Comparison of ENCODE assay signal across 14 mouse cellular contexts in the genomic region with DNA sequence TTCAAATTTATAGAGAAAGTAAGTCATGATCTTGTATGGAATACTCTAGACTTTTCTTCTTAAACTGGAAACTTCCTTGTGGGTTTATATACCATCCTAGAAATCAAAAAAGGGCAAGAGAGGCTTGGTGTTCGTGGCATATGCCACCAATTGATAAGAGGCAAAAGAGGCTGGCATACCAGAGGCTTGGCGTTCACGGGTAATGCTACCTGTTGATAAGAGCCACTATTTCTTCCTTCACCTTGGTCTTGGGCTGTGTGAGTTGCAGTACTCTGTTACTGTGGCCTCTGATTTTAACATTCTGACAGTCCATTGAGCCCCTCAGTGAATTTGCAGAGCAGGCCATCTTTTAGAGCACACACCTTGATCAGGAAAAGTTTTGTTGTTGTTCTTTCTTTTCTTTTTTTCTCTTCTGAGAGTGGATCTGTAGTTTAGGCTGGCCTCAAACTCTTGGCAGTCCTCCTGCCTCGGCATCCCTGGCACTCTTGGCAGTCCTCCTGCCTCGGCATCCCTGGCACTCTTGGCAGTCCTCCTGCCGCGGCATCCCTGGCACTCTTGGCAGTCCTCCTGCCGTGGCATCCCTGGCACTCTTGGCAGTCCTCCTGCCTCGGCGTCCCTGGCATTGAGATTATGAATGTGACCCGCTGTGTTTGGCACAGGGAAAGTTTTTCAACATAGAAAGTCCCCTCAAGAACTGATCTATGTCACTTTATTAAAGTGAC. TPM values are rescaled to one million over a fixed set of nuclear protein-coding genes. Genes with fewer than 3 reads are reported as not detected.
DNase-seq lines count a peak whose midpoint lies in the region; ATAC-seq and TF ChIP-seq lines count a peak whose summit lies in the region.
"Had no signal": no experiment of that assay in that cellular context is flagged by ENCODE, and none has a peak within 500 bp of the region (broad histone marks: within the 10 kb centered on the region; RNA-seq: fewer than 3 reads in every experiment).

No protein-coding gene starts in this region.

- intact Hi-C loops in left cerebral cortex, adult 2 months (cut with DNase I) = no loop called here

- no peak overlapping the region for H3K4me3 ChIP-seq in limb, embryonic 12.5 days (replicated peaks)
- no peak overlapping the region for H3K4me3 ChIP-seq in limb, embryonic 10.5 days
- H3K4me3 ChIP-seq in liver, embryonic 12.5 days = no peak overlapping the region
- no peak overlapping the region for H3K4me3 ChIP-seq in stomach, embryonic 15.5 days (replicated peaks)
- H3K4me3 ChIP-seq in left cerebral cortex, adult 2 months = no peak overlapping the region
- H3K4me3 ChIP-seq: hindbrain, embryonic 15.5 days; neural tube, embryonic 12.5 days had no signal

- H3K36me3 ChIP-seq in limb, embryonic 12.5 days = peaks cover 88% of the 10 kb centered on the region
- peaks cover 91% of the 10 kb centered on the region for H3K36me3 ChIP-seq in limb, embryonic 10.5 days
- peaks cover 90% of the 10 kb centered on the region for H3K36me3 ChIP-seq in liver, embryonic 12.5 days
- peaks cover 24% of the 10 kb centered on the region for H3K36me3 ChIP-seq in stomach, embryonic 15.5 days

- H3K27ac ChIP-seq in limb, embryonic 12.5 days = peak overlapping the region; percentile 45; the same call in 1 of the 2 replicates
- no peak overlapping the region for H3K27ac ChIP-seq in limb, embryonic 10.5 days
- peak overlapping the region; percentile 85 for H3K27ac ChIP-seq in liver, embryonic 12.5 days
- H3K27ac ChIP-seq in stomach, embryonic 15.5 days = no peak overlapping the region
- H3K27ac ChIP-seq in left cerebral cortex, adult 2 months = no peak overlapping the region
- H3K27ac ChIP-seq: hindbrain, embryonic 15.5 days; neural tube, embryonic 12.5 days had no signal

- peaks cover 12% of the 10 kb centered on the region for H3K4me1 ChIP-seq in limb, embryonic 12.5 days (replicated peaks)
- H3K4me1 ChIP-seq in limb, embryonic 10.5 days = no peaks in the 10 kb centered on the region
- peaks cover 39% of the 10 kb centered on the region for H3K4me1 ChIP-seq in liver, embryonic 12.5 days
- H3K4me1 ChIP-seq in stomach, embryonic 15.5 days = no peaks in the 10 kb centered on the region
- H3K4me1 ChIP-seq: hindbrain, embryonic 15.5 days; neural tube, embryonic 12.5 days had no signal

- no peak overlapping the region for H3K4me2 ChIP-seq in limb, embryonic 12.5 days
- peak overlapping the region; percentile 58 for H3K4me2 ChIP-seq in liver, embryonic 12.5 days
- no peak overlapping the region for H3K4me2 ChIP-seq in stomach, embryonic 15.5 days
- H3K4me2 ChIP-seq: hindbrain, embryonic 15.5 days; neural tube, embryonic 12.5 days had no signal

- H3K27me3 ChIP-seq in limb, embryonic 12.5 days = no peaks in the 10 kb centered on the region
- H3K27me3 ChIP-seq in limb, embryonic 10.5 days (ENCODE audit: low read depth, poor library complexity, severe bottlenecking) = no peaks in the 10 kb centered on the region
- no peaks in the 10 kb centered on the region for H3K27me3 ChIP-seq in liver, embryonic 12.5 days (replicated peaks)
- H3K27me3 ChIP-seq in stomach, embryonic 15.5 days (replicated peaks) = no peaks in the 10 kb centered on the region
- H3K27me3 ChIP-seq: hindbrain, embryonic 15.5 days; neural tube, embryonic 12.5 days had no signal

- TF ChIP-seq CTCF in left cerebral cortex, adult 2 months (IDR thresholded peaks at IDR 0.05) = no peak

- no peaks in the 10 kb centered on the region for H3K9me3 ChIP-seq in limb, embryonic 12.5 days
- no peaks in the 10 kb centered on the region for H3K9me3 ChIP-seq in limb, embryonic 10.5 days (replicated peaks)
- H3K9me3 ChIP-seq in liver, embryonic 12.5 days (replicated peaks) = no peaks in the 10 kb centered on the region
- H3K9me3 ChIP-seq in stomach, embryonic 15.5 days = no peaks in the 10 kb centered on the region
- H3K9me3 ChIP-seq: hindbrain, embryonic 15.5 days; neural tube, embryonic 12.5 days had no signal

- H3K9ac ChIP-seq in limb, embryonic 12.5 days (replicated peaks) = no peak overlapping the region
- peak overlapping the region; percentile 48; the same call in 1 of the 2 replicates for H3K9ac ChIP-seq in liver, embryonic 12.5 days
- no peak overlapping the region for H3K9ac ChIP-seq in stomach, embryonic 15.5 days
- H3K9ac ChIP-seq: hindbrain, embryonic 15.5 days; neural tube, embryonic 12.5 days had no signal

- no peak for ATAC-seq in limb, embryonic 12.5 days (ENCODE audit: insufficient number of reproducible peaks, insufficient read depth, low FRiP score, low TSS enrichment, low read depth)
- ATAC-seq in liver, embryonic 12.5 days = peak; percentile 98
- peak; percentile 92; the same call in 1 of the 2 replicates for ATAC-seq in stomach, embryonic 15.5 days (ENCODE audit: insufficient read depth, low FRiP score, low read depth)
- ATAC-seq: midbrain, embryonic 16.5 days had no signal

- no peak for DNase-seq in limb, embryonic 10.5 days (ENCODE audit: low spot score)
- DNase-seq in cerebellum, postnatal 36 days = peak; percentile 26 to 33
- no peak for DNase-seq in left cerebral cortex, adult 2 months (ENCODE audit: extremely low spot score in 1 of 2, low spot score in 2 of 2)
- no peak for DNase-seq in lung, postnatal 25 days (ENCODE audit: low spot score)
- DNase-seq: layer of hippocampus, adult 9-11 months; left cerebral cortex, postnatal 4 days; lung, postnatal 14 days; thymus, postnatal 4 days had no signal

- WGBS in limb, embryonic 12.5 days = 93% methylated on average over 11 of the region's 11 CpGs
- 96% methylated on average over 11 of the region's 11 CpGs for WGBS in limb, embryonic 10.5 days
- 73% methylated on average over 11 of the region's 11 CpGs for WGBS in liver, embryonic 12.5 days (ENCODE audit: insufficient replicate concordance)
- 88% methylated on average over 11 of the region's 11 CpGs for WGBS in stomach, embryonic 15.5 days

RNA-seq across cellular contexts. Expression of a gene that starts 19.7 kb away (rescaled TPM):
- 18.1 and 19.6 TPM in 2 replicates for polyA plus RNA-seq in limb, embryonic 12.5 days (2016; fragmentation: Nextera tagmentation; extraction: Ambion mirVana)
- 10.6 and 15.2 TPM in 2 replicates for polyA plus RNA-seq in limb, embryonic 10.5 days (2016; fragmentation: Nextera tagmentation; extraction: Ambion mirVana)
- 14.4 and 16.4 TPM in 2 replicates for polyA plus RNA-seq in liver, embryonic 12.5 days (2016; fragmentation: Nextera tagmentation; extraction: Ambion mirVana)
- polyA plus RNA-seq in stomach, embryonic 15.5 days (2015; fragmentation: Nextera tagmentation; extraction: Ambion mirVana) = 20.4 and 24.4 TPM in 2 replicates
- total RNA-seq in left cerebral cortex, adult 2 months (2021) = 10 to 100 TPM; 55.7 to 57.8 TPM

RNA-seq across cellular contexts. Expression of a gene that starts 40.8 kb away (rescaled TPM):
- polyA plus RNA-seq in limb, embryonic 12.5 days (2016; fragmentation: Nextera tagmentation; extraction: Ambion mirVana) = 13.1 and 17.2 TPM in 2 replicates
- 9.5 and 13.4 TPM in 2 replicates for polyA plus RNA-seq in limb, embryonic 10.5 days (2016; fragmentation: Nextera tagmentation; extraction: Ambion mirVana)
- polyA plus RNA-seq in liver, embryonic 12.5 days (2016; fragmentation: Nextera tagmentation; extraction: Ambion mirVana) = 8.2 and 8.5 TPM in 2 replicates
- 9.8 and 11.9 TPM in 2 replicates for polyA plus RNA-seq in stomach, embryonic 15.5 days (2015; fragmentation: Nextera tagmentation; extraction: Ambion mirVana)
- 10 to 100 TPM; 80.0 to 85.2 TPM for total RNA-seq in left cerebral cortex, adult 2 months (2021)

Comparison
In these comparisons a context has a peak if more than half of its experiments do, and no peak if none do; other contexts are left out.
1. H3K27ac ChIP-seq: peak in limb, embryonic 12.5 days (single experiment) and liver, embryonic 12.5 days (single experiment); none in limb, embryonic 10.5 days (single experiment), stomach, embryonic 15.5 days (single experiment) and left cerebral cortex, adult 2 months (single experiment).
2. DNase-seq: peak in cerebellum, postnatal 36 days (2 of 2); none in limb, embryonic 10.5 days (single experiment), left cerebral cortex, adult 2 months (0 of 2) and lung, postnatal 25 days (single experiment).